Mouse (Mus musculus) lung, embryonic 15.5 days (tissue): ENCODE measurements around the gene Srp68. TPM values are rescaled to one million over a fixed set of nuclear protein-coding genes. Genes with fewer than 3 reads are reported as not detected.

Experiments used
- ATAC-seq: fragments of 200-750 bp; cut with Nextera tagmentation; 2 replicates; pipeline ENCODE4 v1.8.0; 2017; ENCODE audit warnings: moderate number of reproducible peaks, borderline replicate concordance; ENCODE audit not compliant: low FRiP score, low TSS enrichment; ENCODE audit errors: extremely low read depth
- H3K27ac ChIP-seq: fragments of 300-500 bp; sonication (generic); 2 replicates; pipeline ENCODE4 v1.5.1; 2015; ENCODE audit warnings: moderate library complexity, mild to moderate bottlenecking, inconsistent platforms
- H3K27me3 ChIP-seq: fragments of 300-500 bp; sonication (generic); 2 replicates; pipeline ENCODE4 v1.6.1; 2015; ENCODE audit warnings: inconsistent platforms
- H3K36me3 ChIP-seq: fragments of 300-500 bp; sonication (generic); 2 replicates; pipeline ENCODE4 v1.6.1; 2015; ENCODE audit warnings: inconsistent platforms
- H3K4me1 ChIP-seq: fragments of 300-500 bp; sonication (generic); 2 replicates; pipeline ENCODE4 v1.6.1; 2015; ENCODE audit warnings: inconsistent platforms
- H3K4me2 ChIP-seq: fragments of 300-500 bp; sonication (generic); 2 replicates; pipeline ENCODE4 v1.6.1; 2015; ENCODE audit warnings: inconsistent platforms, mild to moderate bottlenecking, moderate library complexity
- H3K4me3 ChIP-seq: fragments of 300-500 bp; sonication (generic); 2 replicates; pipeline ENCODE4 v1.5.1; 2015; ENCODE audit warnings: mild to moderate bottlenecking, inconsistent platforms
- H3K9ac ChIP-seq: fragments of 300-500 bp; sonication (generic); 2 replicates; pipeline ENCODE4 v1.6.1; 2015; ENCODE audit warnings: inconsistent platforms
- H3K9me3 ChIP-seq: fragments of 300-500 bp; sonication (generic); 2 replicates; pipeline ENCODE4 v1.6.1; 2016; ENCODE audit warnings: inconsistent platforms
- WGBS: fragments of 180-500 bp; shearing (Covaris S2); methylation state at CpG from one replicate; pipeline ENCODE4 v1.1.7; 2015; 5-methylcytosine and 5-hydroxymethylcytosine counted together
- polyA plus RNA-seq: library from polyadenylated mRNA; unstranded; fragments of >200 nt; fragmentation: Nextera tagmentation; extraction: Ambion mirVana; gene quantifications from 2 replicates; pipeline ENCODE4 v1.2.1, GENCODE M21; 2015

The Srp68 gene
- polyA plus RNA-seq, 1 experiment from 2014 or later = 95.4 TPM

GRCm38 (mm10) chr11:116215991-116216390, 58.0 kb downstream of the Srp68 start:
- no peak for ATAC-seq
- no peaks in the 10 kb centered on the region; the same call in 1 of the 2 replicates for H3K36me3 ChIP-seq
- H3K4me1 ChIP-seq = peaks cover 28% of the 10 kb centered on the region
- 88% methylated on average over 6 of the region's 6 CpGs for WGBS
- no peaks in the 10 kb centered on the region for H3K9me3 ChIP-seq
- no peak overlapping the region for H3K4me2 ChIP-seq
- no peak overlapping the region for H3K9ac ChIP-seq
- no peak overlapping the region for H3K4me3 ChIP-seq
- peaks cover 6% of the 10 kb centered on the region for H3K27me3 ChIP-seq
- H3K27ac ChIP-seq = no peak overlapping the region

- Histone ChIP-seq H3K4me1 (peaks cover 28% of the 10 kb centered on the region), H3K9ac (no peak overlapping the region), H3K27me3 (no peaks in the 10 kb centered on the region), H3K4me3 (no peak overlapping the region), H3K36me3 (no peaks in the 10 kb centered on the region; the same call in 1 of the 2 replicates), H3K4me2 (no peak overlapping the region), H3K9me3 (no peaks in the 10 kb centered on the region), H3K27ac (no peak overlapping the region)
- 73% methylated on average over 7 of the region's 7 CpGs for WGBS
- no peak for ATAC-seq
Measured at GRCm38 (mm10) chr11:116215181-116215580, 58.8 kb downstream of the Srp68 start.

DNA sequence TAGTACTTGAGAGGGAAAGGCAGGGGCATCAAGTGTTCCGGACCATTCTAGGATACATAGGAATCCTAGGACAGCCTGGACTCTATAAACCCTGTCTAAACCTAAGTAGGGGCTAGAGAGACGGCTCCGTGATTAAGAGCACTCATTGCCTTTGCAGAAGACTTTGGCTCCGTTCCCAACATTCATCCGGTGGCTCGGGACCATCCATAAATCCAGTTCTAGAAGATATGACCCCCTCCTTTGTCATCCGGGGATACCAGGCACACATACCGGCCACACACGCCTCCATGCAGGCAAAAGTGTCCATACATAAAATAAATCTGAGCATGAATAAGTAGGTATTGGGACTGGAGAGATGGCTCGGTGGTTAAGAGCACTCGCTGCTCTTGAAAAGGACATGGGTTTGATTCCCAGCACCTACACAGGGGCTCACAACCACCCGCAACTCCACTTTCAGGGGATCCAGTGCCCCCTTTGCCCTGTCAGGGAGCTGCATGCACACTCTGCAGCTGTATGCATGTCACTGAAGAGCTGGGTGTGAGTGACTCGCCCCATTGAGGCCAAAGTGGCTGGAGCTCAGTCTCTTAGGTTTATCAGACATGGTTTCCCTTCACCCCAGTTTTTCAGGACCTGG, 60.0 kb downstream of the Srp68 start:
- 70% methylated on average over 13 of the region's 13 CpGs for WGBS
- no peak overlapping the region for H3K4me2 ChIP-seq
- peaks cover 17% of the 10 kb centered on the region for H3K4me1 ChIP-seq
- no peaks in the 10 kb centered on the region for H3K9me3 ChIP-seq
- no peaks in the 10 kb centered on the region for H3K27me3 ChIP-seq
- H3K4me3 ChIP-seq = no peak overlapping the region
- H3K36me3 ChIP-seq = no peaks in the 10 kb centered on the region; the same call in 1 of the 2 replicates
- ATAC-seq = no peak
- no peak overlapping the region for H3K27ac ChIP-seq
- H3K9ac ChIP-seq = no peak overlapping the region

GRCm38 (mm10) chr11:116212847-116213246, 61.2 kb downstream of the Srp68 start:
- no peak overlapping the region for H3K4me2 ChIP-seq
- H3K4me1 ChIP-seq = peaks cover 6% of the 10 kb centered on the region
- H3K9me3 ChIP-seq = no peaks in the 10 kb centered on the region
- H3K4me3 ChIP-seq = no peak overlapping the region
- no peaks in the 10 kb centered on the region for H3K27me3 ChIP-seq
- no peak overlapping the region for H3K9ac ChIP-seq
- ATAC-seq = no peak
- H3K36me3 ChIP-seq = no peaks in the 10 kb centered on the region; the same call in 1 of the 2 replicates
- 86% methylated on average over 6 of the region's 6 CpGs for WGBS
- no peak overlapping the region for H3K27ac ChIP-seq

DNA sequence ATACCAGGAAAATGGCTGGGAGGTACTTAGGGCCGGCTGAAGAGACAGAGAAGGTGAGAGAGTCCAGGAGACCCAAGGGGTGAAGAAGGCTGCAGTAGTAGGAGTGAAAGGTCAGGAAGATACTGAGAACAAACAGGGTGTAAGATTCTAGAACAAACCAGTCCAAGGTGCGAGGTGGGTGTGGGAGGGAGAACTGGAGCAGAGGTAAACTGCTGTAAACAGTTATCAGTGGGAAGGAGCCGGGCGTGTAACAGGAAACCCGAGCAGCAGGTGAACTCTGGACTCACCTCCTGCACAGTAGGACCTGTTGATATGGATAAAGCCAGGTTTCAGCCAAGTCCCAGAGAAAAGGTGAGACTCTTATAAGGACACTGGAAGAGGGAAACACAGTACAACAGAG, 63.3 kb downstream of the Srp68 start:
- Histone ChIP-seq H3K9me3 (no peaks in the 10 kb centered on the region), H3K36me3 (peaks cover 10% of the 10 kb centered on the region), H3K4me1 (no peaks in the 10 kb centered on the region), H3K4me3 (no peak overlapping the region), H3K4me2 (no peak overlapping the region), H3K27ac (no peak overlapping the region), H3K9ac (no peak overlapping the region), H3K27me3 (no peaks in the 10 kb centered on the region)
- WGBS = 67% methylated on average over 5 of the region's 5 CpGs
- ATAC-seq = no peak

DNA sequence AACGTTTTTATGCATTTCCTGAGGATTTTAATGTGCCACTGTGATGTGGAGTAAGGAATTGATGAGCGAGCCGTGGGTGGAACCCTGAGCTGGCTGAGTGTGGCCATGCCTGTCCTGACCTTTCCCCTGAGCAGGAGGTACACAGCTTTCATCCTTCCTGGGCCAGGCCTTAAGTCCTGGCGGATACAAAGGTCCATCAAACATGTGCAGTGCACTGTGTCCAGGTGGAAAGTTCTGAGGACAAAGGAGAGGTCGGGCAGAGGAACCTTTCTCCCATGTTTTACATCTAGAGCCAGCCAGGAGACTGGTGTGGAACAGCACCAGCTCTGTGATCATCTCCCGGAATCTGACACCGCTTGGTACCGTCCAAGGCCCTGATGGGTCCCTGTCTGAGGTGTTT, 64.8 kb downstream of the Srp68 start:
- Histone ChIP-seq H3K27me3 (no peaks in the 10 kb centered on the region), H3K27ac (no peak overlapping the region), H3K9me3 (no peaks in the 10 kb centered on the region), H3K4me2 (no peak overlapping the region), H3K4me3 (no peak overlapping the region), H3K4me1 (no peaks in the 10 kb centered on the region), H3K9ac (no peak overlapping the region), H3K36me3 (peaks cover 18% of the 10 kb centered on the region)
- 68% methylated on average over 8 of the region's 8 CpGs for WGBS
- ATAC-seq = no peak

DNA sequence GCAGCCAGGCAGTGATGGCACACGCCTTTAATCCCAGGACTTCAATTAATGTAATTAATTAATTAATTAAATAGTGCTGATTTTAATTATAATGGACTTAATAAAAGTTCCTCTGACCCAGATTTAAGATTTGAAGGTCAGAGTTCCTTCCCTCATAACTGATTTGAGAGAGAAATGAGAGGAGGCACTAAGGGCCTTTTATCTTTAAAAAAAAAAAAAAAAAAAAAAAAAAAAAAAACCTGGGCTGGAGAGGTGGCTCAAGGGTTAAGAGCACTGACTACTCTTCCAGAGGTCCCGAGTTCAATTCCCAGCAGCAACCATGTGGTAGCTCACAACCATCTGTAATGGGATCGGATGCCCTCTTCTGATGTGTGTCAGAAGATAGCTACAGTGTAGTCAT, 65.4 kb downstream of the Srp68 start:
- peaks cover 18% of the 10 kb centered on the region for H3K36me3 ChIP-seq
- H3K4me1 ChIP-seq = no peaks in the 10 kb centered on the region
- H3K4me3 ChIP-seq = no peak overlapping the region
- no peak for ATAC-seq
- H3K4me2 ChIP-seq = no peak overlapping the region
- no peaks in the 10 kb centered on the region for H3K27me3 ChIP-seq
- H3K9ac ChIP-seq = no peak overlapping the region
- no peaks in the 10 kb centered on the region for H3K9me3 ChIP-seq
- WGBS = 79% methylated on average over 3 of the region's 3 CpGs
- no peak overlapping the region for H3K27ac ChIP-seq

DNA sequence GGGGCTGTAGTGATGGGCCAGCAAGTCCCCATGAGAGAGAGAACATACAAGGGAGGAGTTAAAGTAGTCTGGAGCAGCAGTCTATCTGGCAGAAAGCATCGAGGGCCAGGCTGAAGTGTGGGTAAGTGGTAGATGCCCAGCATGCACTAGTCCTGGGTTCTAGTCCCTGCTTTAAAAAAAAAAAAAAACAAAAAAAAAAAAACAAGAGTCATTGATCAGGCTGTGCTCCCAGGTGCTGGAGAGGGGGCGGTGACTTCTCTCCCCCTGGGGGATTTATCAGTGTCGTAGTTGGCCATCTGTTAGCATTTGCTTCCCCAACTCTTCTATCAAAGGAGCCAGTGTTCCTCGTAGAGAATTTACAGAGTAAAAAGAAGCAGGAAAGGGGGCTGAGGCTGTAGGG, 67.3 kb downstream of the Srp68 start:
- H3K4me2 ChIP-seq = no peak overlapping the region
- no peaks in the 10 kb centered on the region for H3K9me3 ChIP-seq
- no peak overlapping the region for H3K4me3 ChIP-seq
- H3K36me3 ChIP-seq = peaks cover 18% of the 10 kb centered on the region
- ATAC-seq = no peak
- WGBS = 72% methylated on average over 4 of the region's 4 CpGs
- H3K27me3 ChIP-seq = no peaks in the 10 kb centered on the region
- no peak overlapping the region for H3K9ac ChIP-seq
- H3K4me1 ChIP-seq = no peaks in the 10 kb centered on the region
- H3K27ac ChIP-seq = no peak overlapping the region

DNA sequence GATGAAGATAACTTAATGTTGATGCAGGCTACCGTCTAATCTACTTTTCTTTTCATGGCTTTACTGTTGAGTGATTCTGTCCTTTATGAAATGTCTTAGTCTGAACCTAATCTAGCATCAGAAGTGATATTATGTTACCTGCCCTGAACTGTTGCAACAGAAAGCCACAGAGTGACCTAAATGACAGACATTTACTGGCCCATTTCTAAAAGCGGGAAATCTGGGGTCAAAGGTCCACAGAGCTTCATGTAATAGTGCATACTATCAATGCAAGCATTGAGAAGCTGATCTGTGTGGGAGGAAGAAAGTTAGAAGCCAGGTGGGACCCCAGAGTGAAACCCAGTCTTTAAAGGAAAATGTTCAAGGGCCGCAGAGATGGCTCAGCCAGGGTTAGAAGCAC, 70.9 kb downstream of the Srp68 start:
- ATAC-seq = no peak
- H3K27me3 ChIP-seq = no peaks in the 10 kb centered on the region

GRCm38 (mm10) chr11:116201151-116201550, 72.9 kb downstream of the Srp68 start:
- Histone ChIP-seq H3K4me3 (no peak overlapping the region), H3K9me3 (no peaks in the 10 kb centered on the region), H3K36me3 (peaks cover 8% of the 10 kb centered on the region), H3K4me1 (peaks cover 15% of the 10 kb centered on the region), H3K9ac (no peak overlapping the region), H3K27ac (no peak overlapping the region), H3K27me3 (no peaks in the 10 kb centered on the region), H3K4me2 (no peak overlapping the region)
- no peak for ATAC-seq
- 85% methylated on average over 2 of the region's 2 CpGs for WGBS

More for the DNA sequence above, 70.9 kb downstream of the Srp68 start:
- Histone ChIP-seq H3K4me2 (no peak overlapping the region), H3K9ac (no peak overlapping the region), H3K27ac (no peak overlapping the region), H3K9me3 (no peaks in the 10 kb centered on the region), H3K4me1 (peaks cover 7% of the 10 kb centered on the region), H3K36me3 (peaks cover 18% of the 10 kb centered on the region), H3K4me3 (no peak overlapping the region)
- WGBS = 89% methylated on average over 3 of the region's 3 CpGs

DNA sequence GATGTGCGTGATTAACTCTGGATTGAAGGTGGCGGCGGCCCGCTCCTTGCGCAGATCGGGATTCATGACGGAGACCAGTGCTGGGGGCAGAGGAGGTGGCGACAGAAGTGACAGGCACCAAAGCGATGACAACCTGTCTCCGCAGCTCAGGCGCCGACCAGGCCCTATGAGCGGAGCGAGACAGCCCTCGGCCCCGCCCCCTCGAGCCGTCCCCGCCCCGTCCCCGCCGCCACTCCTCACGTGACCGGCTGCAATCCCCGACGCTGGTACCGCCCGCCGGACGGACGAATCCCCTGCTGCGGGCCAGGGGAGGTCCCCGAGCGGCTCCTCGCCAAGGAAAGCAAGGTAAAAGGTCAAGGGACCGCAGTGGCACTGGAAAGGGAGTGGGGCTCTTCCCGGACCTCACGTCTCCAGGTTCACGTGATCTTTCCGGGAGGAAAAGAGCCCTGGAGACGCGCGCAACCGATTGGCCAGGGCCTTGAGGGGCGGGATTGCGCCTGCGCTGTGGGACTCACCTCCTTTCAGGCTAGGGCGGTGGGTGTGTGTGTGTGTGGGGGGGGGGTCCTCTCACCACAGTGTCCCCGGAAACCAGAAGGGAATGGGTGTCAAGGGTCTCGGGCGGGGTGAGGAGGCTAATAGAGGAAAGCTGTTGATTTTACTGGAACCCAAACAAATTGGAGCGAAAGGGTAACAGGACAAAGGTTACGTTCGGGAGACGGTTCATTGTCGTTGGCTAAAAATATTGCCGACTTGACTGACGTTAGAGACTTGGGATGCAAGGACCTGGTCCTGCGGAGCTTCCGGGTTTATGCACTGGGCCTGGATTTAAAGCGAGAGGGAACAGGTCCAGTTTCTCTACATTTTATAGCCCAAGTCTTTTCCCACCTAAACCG, 75.1 kb downstream of the Srp68 start, which contains the start of the genes Ten1 and Acox1:
Gene Ten1 (plus strand): TSS at position 217 of the 893 bp plus-strand sequence.
Gene Acox1 (minus strand): TSS at position 407 of the 893 bp plus-strand sequence.
- Histone ChIP-seq H3K27me3 (no peaks in the 10 kb centered on the region), H3K36me3 (peaks cover 5% of the 10 kb centered on the region; the same call in 1 of the 2 replicates), H3K9me3 (no peaks in the 10 kb centered on the region), H3K9ac (peak within 1 kb of the TSS; percentile 65), H3K4me1 (peaks cover 15% of the 10 kb centered on the region), H3K27ac (peak within 1 kb of the TSS; percentile 90), H3K4me2 (peak within 1 kb of the TSS; percentile 75), H3K4me3 (peak within 1 kb of the TSS; percentile 56)
- WGBS = under 1% methylated on average over 62 of the region's 62 CpGs
- peak; percentile 98 for ATAC-seq

- Histone ChIP-seq H3K9me3 (no peaks in the 10 kb centered on the region), H3K4me2 (peak overlapping the region; percentile 75), H3K4me1 (peaks cover 15% of the 10 kb centered on the region), H3K4me3 (peak overlapping the region; percentile 56), H3K36me3 (peaks cover 5% of the 10 kb centered on the region; the same call in 1 of the 2 replicates), H3K27ac (peak overlapping the region; percentile 90), H3K9ac (peak overlapping the region; percentile 65), H3K27me3 (no peaks in the 10 kb centered on the region)
- WGBS = 16% methylated on average over 13 of the region's 13 CpGs
- no peak for ATAC-seq
Measured at GRCm38 (mm10) chr11:116198132-116198531, 75.9 kb downstream of the Srp68 start.
